Mouse (Mus musculus) thymus, postnatal 25 days (tissue): ENCODE measurements at regions not wholly inside any gene's neighbourhood (a gene's known extent, or its start where the extent isn't known, plus 50 kb on each side); places are given as distances from the start of the nearest gene placed in this dataset.

Experiments
- DNase-seq: peaks from one replicate; pipeline ENCODE4 v3.0.0; 2022

GRCm38 (mm10) chr17:85757647-85758046, 69.6 kb upstream of the Six2 start:
- no peak for DNase-seq

- DNase-seq = no peak
These were observed 67.5 kb upstream of the Six2 start for GRCm38 (mm10) chr17:85755557-85755956.

GRCm38 (mm10) chr17:85748649-85749081, 60.6 kb upstream of the Six2 start:
- no peak for DNase-seq

- no peak for DNase-seq
These were observed 60.0 kb upstream of the Six2 start for GRCm38 (mm10) chr17:85747976-85748648.
